Mouse (Mus musculus) large intestine, adult 2 months (tissue): ENCODE measurements around the gene Adamtsl1. TPM values are rescaled to one million over a fixed set of nuclear protein-coding genes. Genes with fewer than 3 reads are reported as not detected.

Experiments used
- DNase-seq: peaks from one replicate; pipeline ENCODE4 v3.0.0-alpha.2; 2012; ENCODE audit warnings: low read depth, low spot score
- WGBS: fragments of 180-500 bp; shearing (Covaris S2); methylation state at CpG from one replicate; pipeline ENCODE4 v1.1.7; 2018; 5-methylcytosine and 5-hydroxymethylcytosine counted together
- polyA plus RNA-seq: library from polyadenylated mRNA; depleted of rRNA; stranded (reverse); fragments of >200 nt; gene quantifications from 2 replicates; pipeline ENCODE4 v1.2.3, GENCODE M21; 2012

Gene Adamtsl1
- polyA plus RNA-seq, 1 experiment, result 1.0 TPM

DNA sequence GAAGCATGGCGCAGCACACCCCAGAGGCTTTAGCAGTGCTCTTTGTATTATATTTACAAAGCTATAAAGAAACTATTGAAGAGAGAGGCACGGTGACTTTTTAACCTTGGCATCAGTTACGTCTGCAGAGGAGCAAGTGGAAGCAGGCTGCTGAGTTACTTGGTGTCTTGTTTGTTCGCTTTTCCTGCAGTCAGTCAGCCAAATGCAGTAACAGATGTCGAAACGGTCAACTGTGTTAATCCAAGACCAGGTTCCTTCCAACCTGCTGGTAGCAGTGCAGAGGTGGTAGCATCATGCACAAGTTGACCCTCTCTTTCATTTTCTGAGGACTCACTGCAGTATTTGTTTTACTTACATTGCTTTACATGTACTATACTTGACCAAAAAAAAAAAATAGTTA, 908.6 kb downstream of the Adamtsl1 start:
- no peak for DNase-seq
- WGBS, result 24% methylated on average over 6 of the region's 6 CpGs

DNA sequence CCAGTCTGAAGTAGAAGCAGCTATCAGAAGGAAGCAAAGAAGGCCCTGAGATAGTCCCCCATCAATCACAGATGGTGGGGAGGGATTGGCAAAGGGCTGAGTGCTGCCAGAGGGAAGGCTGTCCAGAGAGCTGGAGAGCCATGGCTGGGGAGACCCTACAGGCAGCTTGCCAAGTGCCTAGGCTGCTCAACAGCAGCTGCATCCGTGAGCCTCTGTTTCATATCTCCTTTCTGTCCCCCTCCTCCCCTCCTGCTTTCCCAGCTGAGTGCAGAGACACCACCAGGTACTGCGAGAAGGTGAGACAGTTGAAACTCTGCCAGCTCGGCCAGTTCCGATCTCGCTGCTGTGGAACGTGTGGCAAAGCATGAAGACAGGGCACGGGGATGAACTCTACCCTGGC, 911.6 kb downstream of the Adamtsl1 start:
- DNase-seq, result no peak
- WGBS, result 63% methylated on average over 7 of the region's 7 CpGs

DNA sequence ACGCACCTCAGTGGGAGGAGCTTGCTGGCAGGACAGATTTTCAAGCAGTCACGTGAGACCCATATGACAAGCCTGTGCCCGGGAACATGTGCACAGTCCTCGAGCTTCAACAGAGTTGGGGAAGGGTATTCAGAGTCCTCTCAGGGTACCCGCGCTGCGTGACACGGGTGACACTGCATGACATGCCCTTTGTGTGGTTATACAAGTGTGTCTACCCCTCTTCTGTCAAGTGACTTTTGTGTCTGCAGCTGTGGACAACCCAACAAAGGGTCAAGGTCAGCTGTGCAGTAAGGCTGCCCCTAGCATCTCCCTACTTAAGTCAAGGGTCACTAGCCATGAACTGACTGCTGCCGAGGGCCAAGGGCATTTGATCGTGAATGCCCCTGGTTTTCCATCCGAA, 912.6 kb downstream of the Adamtsl1 start:
- WGBS, result 87% methylated on average over 11 of the region's 11 CpGs
- DNase-seq, result no peak

DNA sequence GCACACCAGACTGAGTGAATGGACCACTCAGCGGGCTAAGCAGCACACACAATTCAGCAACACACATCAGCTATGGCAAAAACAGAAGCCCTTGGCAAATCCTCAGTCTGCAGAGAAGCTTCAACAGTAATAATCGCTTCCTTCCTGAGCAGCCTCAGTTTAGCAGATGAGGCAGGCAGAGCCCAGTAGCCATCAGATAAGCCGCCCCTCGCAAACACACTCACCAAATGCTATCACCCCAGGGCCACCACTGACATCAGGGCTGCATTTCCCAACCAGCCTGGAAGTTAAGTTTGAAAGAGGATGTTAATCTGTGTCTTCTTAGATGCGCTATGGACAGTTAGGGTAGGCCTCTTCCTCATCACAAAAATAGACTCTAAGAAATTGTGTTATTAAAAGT, 913.3 kb downstream of the Adamtsl1 start:
- DNase-seq, result no peak
- WGBS, result 78% methylated on average over 5 of the region's 5 CpGs

DNA sequence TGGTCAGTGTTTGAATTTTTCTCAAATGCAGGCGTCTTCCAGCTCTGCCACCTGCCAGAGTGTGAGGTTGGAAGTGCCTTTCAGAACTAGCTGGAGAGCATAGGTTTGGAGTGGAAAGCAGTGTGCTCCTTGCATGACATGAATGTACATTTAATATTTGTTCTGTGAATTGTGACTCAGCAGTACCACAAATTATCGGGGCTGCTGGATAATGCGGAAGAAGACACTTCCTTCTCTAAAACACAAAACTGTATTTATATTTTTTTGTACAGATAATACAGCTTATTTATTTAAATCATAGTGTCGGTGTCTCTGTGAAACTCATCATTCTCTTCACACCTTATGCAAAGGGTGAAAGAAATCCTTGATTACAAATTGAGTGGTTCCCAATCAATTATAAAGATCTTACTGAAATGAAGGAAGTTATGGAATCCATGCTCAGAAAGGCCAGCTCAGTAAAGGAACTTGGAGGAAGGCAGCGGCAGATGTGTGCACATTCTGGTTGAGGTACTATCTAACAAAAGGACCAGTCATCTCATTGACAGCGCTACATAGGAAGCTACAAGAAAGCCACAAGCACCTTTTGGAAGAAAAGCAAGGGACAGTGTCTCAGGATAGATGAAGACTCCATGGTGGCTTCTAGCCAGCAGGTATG, 914.2 kb downstream of the Adamtsl1 start:
- DNase-seq, result no peak
- WGBS, result 86% methylated on average over 6 of the region's 6 CpGs

DNA sequence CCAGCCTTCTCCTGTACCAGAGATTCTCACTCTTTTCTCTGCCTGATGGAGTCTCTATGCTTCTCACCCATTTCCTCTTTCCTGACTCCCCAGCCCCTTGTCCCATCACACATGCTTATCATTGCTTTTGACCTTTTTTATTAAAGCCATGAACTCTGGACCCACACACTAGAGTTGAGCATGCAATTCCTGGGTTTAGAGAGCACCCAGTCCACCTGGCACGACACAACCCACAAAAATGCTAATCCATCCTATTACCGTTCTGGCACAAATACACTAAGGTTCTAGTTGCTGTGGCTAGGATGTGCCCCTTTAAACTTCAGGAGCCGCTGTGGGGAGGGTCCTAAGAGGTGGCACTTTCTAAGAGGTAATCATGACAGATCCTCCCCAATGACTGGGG, 921.7 kb downstream of the Adamtsl1 start:
- 74% methylated on average over 3 of the region's 3 CpGs for WGBS
- DNase-seq, result no peak

DNA sequence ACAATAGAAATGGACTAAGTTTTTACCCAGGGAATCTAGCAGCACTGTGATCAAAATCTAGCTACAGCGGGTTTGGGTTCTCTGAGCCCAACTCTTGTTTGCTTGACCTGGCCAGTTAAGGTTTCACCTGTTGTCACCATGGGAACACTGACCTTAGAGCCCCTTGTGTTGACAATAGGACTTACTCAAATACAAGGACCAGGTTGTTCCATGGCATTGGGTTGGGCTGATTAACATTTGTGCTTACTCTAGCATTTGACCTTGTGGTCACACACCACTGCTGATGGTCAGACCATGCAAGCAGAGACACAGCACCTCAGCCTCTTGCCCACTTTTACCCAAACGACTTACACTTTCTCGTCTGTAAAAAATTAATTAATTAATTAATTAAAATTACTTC, 922.4 kb downstream of the Adamtsl1 start:
- DNase-seq, result no peak
- WGBS, result 52% methylated on average over 3 of the region's 3 CpGs

DNA sequence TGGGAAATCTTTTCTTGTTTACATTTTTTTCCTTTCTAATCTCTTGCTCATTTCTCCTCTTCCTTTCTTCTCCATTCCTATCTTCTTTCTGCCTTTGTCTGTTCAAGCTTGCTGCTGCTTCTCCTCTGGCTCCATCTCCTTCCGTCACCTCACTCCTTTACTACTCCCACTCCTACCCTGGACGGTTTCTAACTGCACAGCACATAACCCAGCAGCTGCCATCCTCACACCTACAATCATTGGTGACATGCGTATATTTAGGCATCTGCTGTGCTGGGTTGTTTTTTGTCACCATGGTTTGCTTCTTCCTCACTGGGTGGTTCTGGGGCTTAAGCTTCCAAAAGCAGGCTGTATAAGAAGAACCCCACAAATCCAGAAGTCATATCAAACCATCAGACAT, 936.5 kb downstream of the Adamtsl1 start:
- no peak for DNase-seq
- WGBS, result 81% methylated on average over 3 of the region's 3 CpGs

DNA sequence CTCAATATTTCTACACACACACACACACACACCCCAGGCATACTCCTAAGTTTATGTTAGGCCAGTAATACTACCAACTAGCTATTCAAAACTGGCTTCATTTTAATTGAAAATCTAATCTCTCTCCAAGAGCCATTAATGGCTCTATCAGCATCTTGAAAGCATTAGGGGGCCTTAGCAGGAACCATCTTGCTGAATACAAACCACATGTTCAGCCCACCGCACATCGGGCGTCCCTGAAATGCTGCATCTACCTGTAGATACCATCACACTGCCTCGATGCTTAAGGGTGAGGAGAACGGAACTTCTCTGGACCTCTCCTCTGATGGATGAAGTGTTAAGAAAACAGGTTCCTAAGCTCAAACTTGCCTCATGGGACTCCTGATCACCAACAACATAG, 950.8 kb downstream of the Adamtsl1 start:
- DNase-seq, result no peak
- WGBS, result 96% methylated on average over 5 of the region's 5 CpGs
